Mouse (Mus musculus): Measurements from ENCODE around the gene Rubcn.

- TF ChIP-seq POLR2A (IDR thresholded peaks at IDR 0.05; ENCODE audit: borderline replicate concordance, low read depth, low read length) (no peak), CTCF (IDR thresholded peaks at IDR 0.05; ENCODE audit: low read depth, low read length) (no peak)
Observed at GRCm38 (mm10) chr16:32854050-32854571, 23.5 kb downstream of the Rubcn start.
